Mouse (Mus musculus) stomach, embryonic 16.5 days (tissue): ENCODE results near the gene Klhl11. TPM values are rescaled to one million over a fixed set of nuclear protein-coding genes. Genes with fewer than 3 reads are reported as not detected.
A peak's percentile ranks its signal among the peaks of the same experiment; 100 is the strongest.

Experiments
- ATAC-seq: fragments of 200-750 bp; cut with Nextera tagmentation; 2 replicates; pipeline ENCODE4 v1.8.0; 2017; ENCODE audit warnings: moderate number of reproducible peaks, moderate TSS enrichment; ENCODE audit not compliant: insufficient read depth, low FRiP score
- H3K27ac ChIP-seq: fragments of 300-500 bp; sonication (generic); 2 replicates; pipeline ENCODE4 v1.5.1; 2014; ENCODE audit warnings: low read length
- H3K27me3 ChIP-seq: fragments of 300-500 bp; sonication (generic); 2 replicates; pipeline ENCODE4 v1.6.1; 2014; ENCODE audit warnings: low read length, control low read depth, mixed read lengths; ENCODE audit not compliant: control insufficient read depth, insufficient read depth
- H3K36me3 ChIP-seq: fragments of 300-500 bp; sonication (generic); 2 replicates; pipeline ENCODE4 v1.6.1; 2014; ENCODE audit warnings: low read length; ENCODE audit not compliant: control insufficient read depth, insufficient read depth
- H3K4me1 ChIP-seq: fragments of 300-500 bp; sonication (generic); 2 replicates; pipeline ENCODE4 v1.6.1; 2014; ENCODE audit warnings: low read length, control low read depth, mixed read lengths; ENCODE audit not compliant: control insufficient read depth, insufficient read depth
- H3K4me2 ChIP-seq: fragments of 300-500 bp; sonication (generic); 2 replicates; pipeline ENCODE4 v1.6.1; 2014; ENCODE audit warnings: low read depth, low read length, mixed read lengths
- H3K4me3 ChIP-seq: fragments of 300-500 bp; sonication (generic); replicated peaks from 2 replicates; pipeline ENCODE4 v1.5.1; 2014; ENCODE audit warnings: mild to moderate bottlenecking, low read length
- H3K9ac ChIP-seq: fragments of 300-500 bp; sonication (generic); 2 replicates; pipeline ENCODE4 v1.6.1; 2014; ENCODE audit warnings: low read length
- H3K9me3 ChIP-seq: fragments of 300-500 bp; sonication (generic); replicated peaks from 2 replicates; pipeline ENCODE4 v1.6.1; 2016; ENCODE audit warnings: low read length, control low read depth; ENCODE audit not compliant: control insufficient read depth
- WGBS: fragments of 180-500 bp; shearing (Covaris S2); extraction: QIAGEN DNeasy Blood & Tissue Kit; methylation state at CpG from one replicate; pipeline ENCODE4 v1.1.7; 2014; 5-methylcytosine and 5-hydroxymethylcytosine counted together
- polyA plus RNA-seq: library from polyadenylated mRNA; unstranded; fragments of >200 nt; fragmentation: Nextera tagmentation; extraction: Ambion mirVana; gene quantifications from 2 replicates; pipeline ENCODE4 v1.2.1, GENCODE M21; 2015

Klhl11 gene
- polyA plus RNA-seq, 1 experiment from 2014 or later, result 7.4 TPM

DNA sequence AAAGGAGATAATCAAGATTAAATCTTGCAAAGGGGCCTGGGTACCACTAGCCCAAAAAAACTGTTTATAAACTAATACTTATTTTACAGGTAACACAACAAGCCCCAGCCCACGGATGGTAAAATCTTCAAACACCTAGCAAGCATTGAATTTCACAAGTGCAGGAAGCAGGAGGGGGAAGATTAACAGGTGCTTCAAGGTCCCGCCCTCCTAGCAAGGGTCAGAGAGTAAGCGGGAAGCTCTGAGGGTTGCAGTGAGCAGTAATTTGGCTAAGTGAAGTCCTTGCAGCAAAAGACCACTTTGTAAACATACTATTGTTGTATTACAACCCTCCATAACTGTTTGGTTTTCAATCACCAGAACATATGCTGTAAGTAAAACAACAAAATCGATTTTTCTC, 15.3 kb downstream of the Klhl11 start:
- Histone ChIP-seq H3K9me3 (no peaks in the 10 kb centered on the region), H3K4me2 (no peak overlapping the region)

DNA sequence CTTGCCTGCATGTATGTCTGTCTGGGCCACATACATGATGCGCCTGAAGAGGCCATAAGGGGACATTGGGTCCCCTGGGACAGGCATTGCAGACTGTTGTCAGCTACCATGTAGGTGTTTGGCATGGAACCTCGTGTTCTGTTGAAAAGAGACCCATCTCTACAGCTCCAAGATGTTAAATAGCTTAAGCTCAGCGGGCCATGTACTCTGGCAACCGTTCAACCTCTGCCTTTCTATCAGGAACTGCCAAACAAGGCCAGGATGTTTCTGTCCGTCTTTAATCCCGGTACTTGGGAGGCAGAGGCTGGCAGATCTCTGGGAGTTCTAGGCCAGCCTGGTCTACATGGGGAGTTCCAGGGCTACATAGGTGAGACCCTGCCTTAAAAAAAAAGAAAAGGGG, 29.9 kb downstream of the Klhl11 start:
- Histone ChIP-seq H3K27ac (no peak overlapping the region), H3K36me3 (0 out of 2 replicates have a peak, but pooled peaks cover 3% of the 10 kb centered on the region), H3K9ac (no peak overlapping the region), H3K4me1 (peaks cover 8% of the 10 kb centered on the region; the same call in 1 of the 2 replicates), H3K4me3 (no peak overlapping the region), H3K9me3 (no peaks in the 10 kb centered on the region), H3K27me3 (no peaks in the 10 kb centered on the region), H3K4me2 (no peak overlapping the region)
- 82% methylated on average over 6 of the region's 6 CpGs for WGBS
- ATAC-seq, result no peak

More for the DNA sequence above, 15.3 kb downstream of the Klhl11 start:
- no peaks in the 10 kb centered on the region for H3K27me3 ChIP-seq
- H3K36me3 ChIP-seq, result peaks cover 5% of the 10 kb centered on the region; the same call in 1 of the 2 replicates
- H3K27ac ChIP-seq, result no peak overlapping the region
- no peak overlapping the region for H3K4me3 ChIP-seq
- H3K9ac ChIP-seq, result no peak overlapping the region
- H3K4me1 ChIP-seq, result no peaks in the 10 kb centered on the region
- ATAC-seq, result no peak
- 71% methylated on average over 4 of the region's 4 CpGs for WGBS

DNA sequence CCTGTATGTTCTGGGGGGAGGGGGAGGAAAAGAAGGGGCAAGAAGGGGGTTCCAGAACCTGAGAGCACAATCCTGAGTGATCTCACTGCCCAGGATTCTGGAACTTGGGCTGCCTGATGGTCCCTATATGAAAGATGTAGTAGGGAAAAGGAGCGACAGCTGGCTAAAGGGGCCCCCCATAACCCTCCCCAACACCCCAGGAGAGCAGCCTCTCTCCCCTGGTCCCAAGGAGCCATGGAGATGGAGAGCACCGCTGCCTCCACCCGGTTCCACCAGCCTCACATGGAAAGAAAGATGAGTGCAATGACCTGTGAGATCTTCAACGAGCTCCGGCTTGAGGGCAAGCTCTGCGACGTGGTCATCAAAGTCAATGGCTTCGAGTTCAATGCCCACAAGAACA, 30.7 kb downstream of the Klhl11 start, which contains the start of the genes Nt5c3b and Klhl10:
Nt5c3b (minus strand) TSS at position 12 of the 400 bp plus-strand sequence.
Klhl10 (plus strand) TSS at position 121 of the 400 bp plus-strand sequence.
- ATAC-seq, result no peak
- Histone ChIP-seq H3K4me3 (peak within 1 kb of the TSS; percentile 69), H3K27me3 (no peaks in the 10 kb centered on the region), H3K36me3 (peaks cover 7% of the 10 kb centered on the region; the same call in 1 of the 2 replicates), H3K4me2 (peak within 1 kb of the TSS; percentile 71), H3K9ac (peak within 1 kb of the TSS; percentile 91), H3K4me1 (peaks cover 8% of the 10 kb centered on the region; the same call in 1 of the 2 replicates), H3K27ac (peak within 1 kb of the TSS; percentile 50; the same call in 1 of the 2 replicates), H3K9me3 (no peaks in the 10 kb centered on the region)
- WGBS, result 84% methylated on average over 8 of the region's 8 CpGs

DNA sequence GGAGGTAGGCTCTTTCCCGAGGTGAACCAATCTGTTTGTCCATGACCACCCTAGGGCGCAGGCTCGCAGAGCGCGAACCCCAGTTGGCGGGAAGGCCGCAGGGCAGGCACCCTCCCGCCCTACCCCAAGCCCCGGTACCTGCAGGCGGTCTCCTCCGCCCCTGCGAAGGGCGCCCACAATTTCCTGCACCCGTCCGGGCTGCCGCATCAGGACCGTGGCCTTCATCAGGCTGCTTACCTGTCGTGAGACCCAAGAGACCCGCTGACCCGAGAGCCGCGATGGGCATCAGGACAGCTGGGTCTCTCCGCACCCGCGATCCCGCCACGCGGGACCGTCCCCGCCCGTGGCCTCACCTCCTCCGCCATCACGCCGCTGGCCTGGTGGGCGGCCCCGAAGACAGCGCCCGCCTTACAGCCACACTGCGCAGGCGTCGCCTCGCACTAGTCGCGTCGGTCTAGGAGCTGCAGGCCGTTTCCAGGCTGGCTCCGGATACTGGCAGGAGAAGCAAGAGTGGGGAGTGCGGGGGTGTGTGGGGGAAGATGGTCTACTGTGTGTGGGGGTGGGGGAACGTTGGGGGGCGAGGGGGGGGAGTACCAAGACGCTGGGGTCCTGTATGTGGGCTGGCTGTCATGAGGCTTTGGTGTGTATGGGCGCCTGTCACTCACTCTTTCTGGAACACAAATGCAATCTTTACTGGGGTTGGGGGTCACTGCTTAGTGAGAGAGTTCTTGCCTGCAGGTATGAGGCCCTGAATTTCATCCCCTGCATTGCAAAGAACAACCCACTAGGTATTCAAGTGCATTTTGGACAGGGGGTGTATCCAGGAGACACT, 31.6 kb downstream of the Klhl11 start:
- H3K27me3 ChIP-seq, result no peaks in the 10 kb centered on the region
- peak overlapping the region; percentile 71 for H3K4me2 ChIP-seq
- peak overlapping the region; percentile 91 for H3K9ac ChIP-seq
- peak; percentile 96 for ATAC-seq
- WGBS, result 1% methylated on average over 52 of the region's 52 CpGs
- peaks cover 14% of the 10 kb centered on the region; the same call in 1 of the 2 replicates for H3K36me3 ChIP-seq
- H3K4me3 ChIP-seq, result peak overlapping the region; percentile 69
- H3K4me1 ChIP-seq, result peaks cover 8% of the 10 kb centered on the region; the same call in 1 of the 2 replicates
- H3K27ac ChIP-seq, result peak overlapping the region; percentile 50; the same call in 1 of the 2 replicates
- no peaks in the 10 kb centered on the region for H3K9me3 ChIP-seq

DNA sequence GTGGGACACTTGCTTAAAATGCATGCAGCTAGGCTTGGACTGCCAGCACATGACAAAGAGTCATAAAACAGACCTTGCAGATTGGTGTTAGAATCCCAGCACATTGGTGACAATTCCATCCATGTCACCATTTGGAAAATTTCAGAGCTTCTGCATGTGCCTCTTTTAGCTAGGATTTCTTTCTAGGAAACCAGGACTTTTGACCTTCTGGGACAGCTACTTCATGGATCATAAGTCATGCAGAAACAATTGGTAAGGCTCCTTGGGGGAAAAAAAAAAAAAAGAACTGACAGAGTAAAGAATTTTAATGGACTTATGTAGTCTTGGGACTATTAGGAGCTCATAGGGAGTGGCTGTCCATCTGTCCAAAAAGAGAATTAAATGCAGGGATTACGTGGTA, 34.6 kb downstream of the Klhl11 start:
- H3K9me3 ChIP-seq, result no peaks in the 10 kb centered on the region
- no peak overlapping the region for H3K27ac ChIP-seq
- no peak overlapping the region for H3K9ac ChIP-seq
- peaks cover 8% of the 10 kb centered on the region; the same call in 1 of the 2 replicates for H3K4me1 ChIP-seq
- no peak overlapping the region for H3K4me2 ChIP-seq
- 70% methylated on average over 1 of the region's 1 CpGs for WGBS
- no peaks in the 10 kb centered on the region for H3K27me3 ChIP-seq
- H3K36me3 ChIP-seq, result peaks cover 18% of the 10 kb centered on the region; the same call in 1 of the 2 replicates
- H3K4me3 ChIP-seq, result no peak overlapping the region
- no peak for ATAC-seq

DNA sequence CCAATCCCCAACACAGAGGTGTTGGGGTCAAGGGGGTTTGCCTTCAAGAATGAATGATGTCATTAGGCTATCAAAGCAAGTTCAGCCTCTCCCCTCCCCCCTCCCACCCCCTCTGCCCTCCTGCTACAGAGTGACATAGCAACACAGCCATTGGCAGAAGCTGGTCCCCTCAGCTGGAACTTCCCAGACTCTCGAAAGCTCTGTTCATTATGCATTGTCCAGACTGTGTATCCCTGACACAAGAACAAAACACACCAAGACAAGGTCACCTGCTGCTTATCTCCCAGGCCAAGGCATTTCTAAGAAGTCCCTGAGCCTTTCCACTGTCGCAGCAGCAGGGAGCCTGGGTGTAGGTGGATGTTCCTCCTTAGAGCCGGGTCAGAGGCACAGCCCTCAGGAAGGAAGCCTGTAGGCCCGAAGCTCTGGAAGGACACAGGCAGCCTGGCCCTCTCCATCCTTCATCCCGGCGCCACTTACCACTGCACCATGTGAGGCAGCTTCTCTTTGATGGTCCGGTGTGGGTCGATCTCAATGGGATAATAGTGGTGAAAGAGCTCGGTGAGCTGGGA, 36.8 kb downstream of the Klhl11 start:
- WGBS, result 88% methylated on average over 9 of the region's 9 CpGs
- H3K27ac ChIP-seq, result no peak overlapping the region
- H3K9me3 ChIP-seq, result no peaks in the 10 kb centered on the region
- H3K4me3 ChIP-seq, result no peak overlapping the region
- ATAC-seq, result no peak
- H3K27me3 ChIP-seq, result no peaks in the 10 kb centered on the region
- no peak overlapping the region for H3K4me2 ChIP-seq
- no peak overlapping the region for H3K9ac ChIP-seq
- peaks cover 8% of the 10 kb centered on the region; the same call in 1 of the 2 replicates for H3K4me1 ChIP-seq
- H3K36me3 ChIP-seq, result peaks cover 21% of the 10 kb centered on the region; the same call in 1 of the 2 replicates

DNA sequence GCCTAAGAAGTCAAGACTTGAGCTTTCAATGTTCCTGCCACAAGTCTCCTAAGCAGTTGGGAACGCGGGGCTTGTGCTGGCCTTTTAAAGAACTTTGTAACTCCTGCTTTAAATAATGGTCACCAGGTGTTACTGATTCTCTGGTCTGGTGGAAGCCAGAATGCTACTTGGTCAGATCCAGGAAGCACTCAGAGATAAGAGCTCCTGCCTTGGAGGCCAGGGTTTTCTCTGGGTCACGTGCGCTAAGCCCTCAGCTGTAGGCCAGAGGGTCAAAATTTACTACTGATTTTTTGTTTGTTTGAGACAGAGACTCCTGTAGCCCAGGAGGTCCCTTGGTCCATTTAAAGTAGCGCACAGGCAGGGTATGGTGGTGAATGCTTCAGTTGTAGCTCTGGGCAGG, 40.5 kb downstream of the Klhl11 start:
- Histone ChIP-seq H3K4me2 (no peak overlapping the region), H3K36me3 (0 out of 2 replicates have a peak, but pooled peaks cover 13% of the 10 kb centered on the region), H3K27me3 (no peaks in the 10 kb centered on the region), H3K9ac (no peak overlapping the region), H3K27ac (no peak overlapping the region), H3K4me3 (no peak overlapping the region), H3K9me3 (no peaks in the 10 kb centered on the region), H3K4me1 (peaks cover 3% of the 10 kb centered on the region; the same call in 1 of the 2 replicates)
- 85% methylated on average over 5 of the region's 5 CpGs for WGBS
- ATAC-seq, result no peak

DNA sequence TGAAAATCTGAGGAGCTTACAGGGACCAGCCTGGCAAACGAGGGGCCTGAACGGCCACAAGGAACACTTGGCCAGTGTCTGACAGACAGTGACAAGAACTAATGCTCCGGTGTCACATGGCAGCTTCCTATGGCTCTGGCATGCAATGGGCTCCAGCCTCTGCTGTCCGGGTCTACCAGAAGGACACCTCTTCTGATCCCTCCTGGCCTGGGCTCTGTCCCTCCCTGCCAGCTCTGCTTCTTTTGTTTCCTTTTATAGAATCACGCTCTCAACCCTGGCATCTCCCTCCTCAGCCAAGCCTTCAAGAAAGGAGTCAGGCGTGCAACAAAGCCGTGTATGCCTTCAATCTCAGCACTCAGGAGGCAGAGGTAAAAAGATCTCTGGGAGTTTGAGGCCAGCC, 42.5 kb downstream of the Klhl11 start:
- Histone ChIP-seq H3K9ac (no peak overlapping the region), H3K27me3 (no peaks in the 10 kb centered on the region), H3K9me3 (no peaks in the 10 kb centered on the region), H3K4me1 (peaks cover 6% of the 10 kb centered on the region), H3K27ac (no peak overlapping the region; the same call in 1 of the 2 replicates), H3K36me3 (0 out of 2 replicates have a peak, but pooled peaks cover 6% of the 10 kb centered on the region), H3K4me3 (no peak overlapping the region), H3K4me2 (no peak overlapping the region)
- ATAC-seq, result no peak
- WGBS, result 83% methylated on average over 7 of the region's 7 CpGs
